Mouse (Mus musculus) ES-Bruce4 (cell line): ENCODE results near the gene Nipal4. TPM values are rescaled to one million over a fixed set of nuclear protein-coding genes. Genes with fewer than 3 reads are reported as not detected.
A peak's percentile ranks its signal among the peaks of the same experiment; 100 is the strongest.

Experiments
- H3K27ac ChIP-seq: 2 replicates; pipeline ENCODE4 v1.5.1; 2012; ENCODE audit warnings: low read length, inconsistent platforms; ENCODE audit not compliant: insufficient read depth
- H3K27me3 ChIP-seq: 2 replicates; pipeline ENCODE4 v1.6.1; 2012; ENCODE audit warnings: mild to moderate bottlenecking, low read length, inconsistent platforms; ENCODE audit not compliant: control insufficient read depth, poor library complexity, insufficient read depth, severe bottlenecking
- H3K36me3 ChIP-seq: 2 replicates; pipeline ENCODE4 v1.6.1; 2012; ENCODE audit warnings: inconsistent platforms, mild to moderate bottlenecking, low read length, moderate library complexity; ENCODE audit not compliant: control insufficient read depth, poor library complexity, insufficient read depth, severe bottlenecking
- H3K4me1 ChIP-seq: one replicate; pipeline ENCODE4 v1.8.1; 2011; ENCODE audit warnings: low read length; ENCODE audit not compliant: control insufficient read depth, insufficient read depth
- H3K4me3 ChIP-seq: 2 replicates; pipeline ENCODE4 v1.5.1; 2011; ENCODE audit warnings: low read depth, mild to moderate bottlenecking, low read length
- H3K9ac ChIP-seq: 2 replicates; pipeline ENCODE4 v1.6.1; 2012; ENCODE audit warnings: low read depth, mild to moderate bottlenecking, inconsistent platforms; ENCODE audit not compliant: poor library complexity, severe bottlenecking
- H3K9me3 ChIP-seq: replicated peaks from 2 replicates; pipeline ENCODE4 v1.6.1; 2012; ENCODE audit warnings: mild to moderate bottlenecking, low read length, inconsistent platforms; ENCODE audit not compliant: control insufficient read depth, poor library complexity, insufficient read depth, severe bottlenecking
- CTCF ChIP-seq: IDR thresholded peaks from one replicate; pipeline ENCODE4 v1.8.1; 2011; ENCODE audit warnings: low read depth, low read length
- EP300 ChIP-seq: IDR thresholded peaks from 2 replicates; pipeline ENCODE4 v1.6.1; 2011; ENCODE audit warnings: low read depth, low read length; ENCODE audit not compliant: insufficient read depth
- POLR2A ChIP-seq: IDR thresholded peaks from one replicate; pipeline ENCODE4 v1.8.1; 2011; ENCODE audit warnings: low read length; ENCODE audit not compliant: insufficient read depth
- polyA plus RNA-seq: library from polyadenylated mRNA; stranded (reverse); fragments of >200 nt; gene quantifications from 2 replicates; pipeline ENCODE4 v1.2.4, GENCODE M21; 2011; ENCODE audit warnings: low read depth; ENCODE audit not compliant: missing spikeins, insufficient read depth, insufficient read length

Nipal4 gene
- 3.6 and 4.1 TPM in 2 replicates for polyA plus RNA-seq

- Histone ChIP-seq H3K9ac (peak within 1 kb of the TSS; percentile 24), H3K4me1 (peaks cover 3% of the 10 kb centered on the region), H3K27ac (no peak within 1 kb of the TSS), H3K27me3 (no peaks in the 10 kb centered on the region; the same call in 1 of the 2 replicates), H3K9me3 (no peaks in the 10 kb centered on the region), H3K36me3 (no peaks in the 10 kb centered on the region), H3K4me3 (peak within 1 kb of the TSS; percentile 73)
- TF ChIP-seq CTCF: no peak
- TF ChIP-seq EP300: no peak
- no peak for TF ChIP-seq POLR2A
Measured at GRCm38 (mm10) chr11:46165866-46166585, at the start of gene Nipal4. Nipal4 (minus strand) TSS chr11:46166508.

GRCm38 (mm10) chr11:46215354-46215753 is 49.0 kb upstream of the Nipal4 start:
- TF ChIP-seq EP300 (no peak), CTCF (peak; percentile 91), POLR2A (no peak)
- H3K9me3 ChIP-seq: no peaks in the 10 kb centered on the region
- H3K4me3 ChIP-seq: no peak overlapping the region
- H3K4me1 ChIP-seq: no peaks in the 10 kb centered on the region
- no peaks in the 10 kb centered on the region for H3K27me3 ChIP-seq
- H3K27ac ChIP-seq: no peak overlapping the region
- H3K36me3 ChIP-seq: no peaks in the 10 kb centered on the region
- H3K9ac ChIP-seq: no peak overlapping the region

- Histone ChIP-seq H3K27me3 (no peaks in the 10 kb centered on the region), H3K9ac (no peak overlapping the region), H3K9me3 (no peaks in the 10 kb centered on the region), H3K4me1 (no peaks in the 10 kb centered on the region), H3K27ac (no peak overlapping the region), H3K4me3 (no peak overlapping the region), H3K36me3 (no peaks in the 10 kb centered on the region)
- TF ChIP-seq EP300 (no peak), CTCF (no peak), POLR2A (no peak)
Measured at GRCm38 (mm10) chr11:46214368-46215230, 48.3 kb upstream of the Nipal4 start.

GRCm38 (mm10) chr11:46213844-46214243 is 47.5 kb upstream of the Nipal4 start:
- Histone ChIP-seq H3K4me1 (no peaks in the 10 kb centered on the region), H3K27me3 (no peaks in the 10 kb centered on the region), H3K27ac (no peak overlapping the region), H3K4me3 (no peak overlapping the region), H3K9me3 (no peaks in the 10 kb centered on the region), H3K9ac (no peak overlapping the region), H3K36me3 (no peaks in the 10 kb centered on the region)
- no peak for TF ChIP-seq CTCF
- TF ChIP-seq EP300: no peak
- TF ChIP-seq POLR2A: no peak

GRCm38 (mm10) chr11:46211858-46212257 is 45.5 kb upstream of the Nipal4 start:
- H3K4me1 ChIP-seq: no peaks in the 10 kb centered on the region
- TF ChIP-seq EP300 (no peak), POLR2A (no peak), CTCF (no peak)

GRCm38 (mm10) chr11:46209884-46210283 is 43.6 kb upstream of the Nipal4 start:
- TF ChIP-seq POLR2A: no peak
- Histone ChIP-seq H3K9me3 (no peaks in the 10 kb centered on the region), H3K9ac (no peak overlapping the region), H3K27me3 (no peaks in the 10 kb centered on the region), H3K4me3 (no peak overlapping the region), H3K36me3 (no peaks in the 10 kb centered on the region), H3K4me1 (no peaks in the 10 kb centered on the region), H3K27ac (no peak overlapping the region)

More at GRCm38 (mm10) chr11:46211858-46212257, 45.5 kb upstream of the Nipal4 start:
- no peaks in the 10 kb centered on the region for H3K27me3 ChIP-seq
- no peaks in the 10 kb centered on the region for H3K36me3 ChIP-seq
- H3K9me3 ChIP-seq: no peaks in the 10 kb centered on the region
- H3K4me3 ChIP-seq: no peak overlapping the region
- H3K27ac ChIP-seq: no peak overlapping the region
- H3K9ac ChIP-seq: no peak overlapping the region
